Mouse (Mus musculus): ENCODE measurements around the gene Slco1a6. TPM values are rescaled to one million over a fixed set of nuclear protein-coding genes. Genes with fewer than 3 reads are reported as not detected.

Slco1a6 gene
- total RNA-seq, 1 experiment from 2014 or later = 1.2 TPM

DNA sequence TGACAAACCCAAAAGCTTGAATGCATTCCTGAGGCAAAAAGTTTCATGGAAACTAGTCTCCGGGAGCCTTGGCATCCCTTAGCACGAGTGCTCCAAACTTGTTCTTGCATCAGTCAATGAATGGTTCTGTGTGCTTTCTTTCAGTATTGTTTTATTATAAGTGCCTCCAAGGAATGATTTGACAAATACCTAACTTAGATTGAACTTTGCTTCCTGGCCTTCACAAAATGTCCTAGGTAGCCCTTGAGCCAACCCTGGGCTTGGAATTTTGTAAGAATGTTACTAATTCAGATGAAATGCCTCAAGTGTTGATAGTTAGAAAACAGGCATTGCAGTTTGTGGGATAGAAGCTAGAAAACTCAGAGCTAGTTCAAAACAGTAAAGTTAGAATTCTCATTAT lies 162.6 kb downstream of the Slco1a6 start:
- ATAC-seq (ENCODE audit: extremely low read depth, insufficient number of reproducible peaks, low FRiP score, poor library complexity, severe bottlenecking) = no peak

DNA sequence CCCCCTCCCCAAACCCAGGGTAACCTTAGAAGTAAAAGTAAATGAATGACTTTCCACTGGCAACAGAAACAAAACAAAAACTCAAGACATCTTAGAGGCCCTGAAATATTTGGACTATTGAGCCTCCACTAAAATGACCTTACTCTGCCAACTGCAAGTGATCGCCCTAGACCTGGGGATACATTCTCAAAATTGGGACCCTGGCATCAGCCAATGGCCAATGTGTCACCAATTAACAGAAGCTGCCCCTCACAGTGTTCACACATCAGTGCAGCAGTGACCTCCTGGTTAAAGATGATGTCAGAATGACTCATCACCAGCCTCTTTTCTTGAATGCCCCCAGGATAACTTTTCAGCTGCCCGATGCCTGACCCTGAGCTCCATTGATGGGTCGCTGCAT lies 166.4 kb downstream of the Slco1a6 start:
- ATAC-seq (ENCODE audit: extremely low read depth, insufficient number of reproducible peaks, low FRiP score, poor library complexity, severe bottlenecking) = no peak

DNA sequence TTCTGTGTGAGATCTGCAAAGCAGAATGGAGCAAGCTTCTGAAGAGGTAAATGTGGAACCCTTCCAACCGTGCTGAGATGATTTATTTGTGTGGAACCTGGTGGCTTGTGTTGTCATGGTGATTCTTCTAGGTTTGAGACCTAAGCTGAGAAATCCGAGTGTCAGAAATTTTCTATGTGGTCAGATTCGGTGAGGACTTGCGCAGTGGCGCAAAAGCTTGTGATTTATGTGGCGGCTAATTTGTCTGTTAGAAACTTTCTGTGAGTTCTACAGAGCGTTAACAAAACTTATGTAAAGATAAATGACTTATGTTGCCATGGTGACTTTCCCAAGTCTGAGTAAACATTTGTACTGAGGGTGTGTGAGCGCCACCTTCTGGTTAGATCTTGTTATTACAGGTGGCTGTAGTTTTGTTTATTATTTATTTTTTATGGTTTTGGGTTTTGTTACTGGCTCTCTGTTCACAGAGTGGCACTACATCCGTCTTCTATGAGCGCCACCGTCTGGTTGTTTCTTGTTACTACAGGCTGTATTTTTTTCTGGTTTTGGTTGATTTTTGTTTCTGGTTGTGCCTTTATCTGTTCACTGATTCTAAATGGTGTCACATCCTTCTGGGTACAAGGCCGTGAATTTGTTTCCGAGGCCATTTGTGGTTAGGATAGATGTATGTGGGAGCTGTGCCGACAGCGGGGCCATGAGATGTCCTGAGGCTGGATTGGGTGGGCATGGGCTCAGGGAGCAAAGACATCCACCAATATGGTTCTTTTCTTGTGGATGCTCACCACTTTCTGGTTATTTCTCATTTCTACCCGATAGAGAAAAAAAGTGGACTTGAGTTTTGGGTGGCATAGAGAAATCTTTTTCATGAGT lies 167.8 kb downstream of the Slco1a6 start:
- no peak for ATAC-seq (ENCODE audit: extremely low read depth, insufficient number of reproducible peaks, low FRiP score, poor library complexity, severe bottlenecking)

GRCm38 (mm10) chr6:142035771-142036170 lies 172.6 kb downstream of the Slco1a6 start:
- no peak for ATAC-seq (ENCODE audit: extremely low read depth, insufficient number of reproducible peaks, low FRiP score, poor library complexity, severe bottlenecking)

Other genes starting within 250 kb of the Slco1a6 start
- gene Gm6614, start 197.1 kb downstream of the Slco1a6 start, total RNA-seq (2017) = not detected in 2 replicates
- gene Iapp, start 89.9 kb upstream of the Slco1a6 start, total RNA-seq (2017) = not detected in 2 replicates
- gene Slco1a5, start 114.5 kb upstream of the Slco1a6 start, total RNA-seq (2017) = not detected in 2 replicates
- 30.3 and 32.1 TPM in 2 replicates for gene Pyroxd1, start 137.1 kb upstream of the Slco1a6 start, total RNA-seq (2017)
- gene Recql, start 178.6 kb upstream of the Slco1a6 start, total RNA-seq (2017) = 38.8 and 48.3 TPM in 2 replicates
- gene Golt1b, start 178.7 kb upstream of the Slco1a6 start, total RNA-seq (2017) = 14.9 and 16.3 TPM in 2 replicates
- 3.1 TPM in 1 of 2 replicates, not detected in the other for gene Spx, start 204.9 kb upstream of the Slco1a6 start, total RNA-seq (2017)

All from neutrophil, adult 5-6 weeks (primary cell).